Mouse (Mus musculus): ENCODE measurements around the gene Usp10. TPM values are rescaled to one million over a fixed set of nuclear protein-coding genes. Genes with fewer than 3 reads are reported as not detected.

Usp10 gene
- polyA plus RNA-seq (2014; fragmentation: Nextera tagmentation; extraction: Ambion mirVana) = 66.9 and 68.0 TPM in 2 replicates

DNA sequence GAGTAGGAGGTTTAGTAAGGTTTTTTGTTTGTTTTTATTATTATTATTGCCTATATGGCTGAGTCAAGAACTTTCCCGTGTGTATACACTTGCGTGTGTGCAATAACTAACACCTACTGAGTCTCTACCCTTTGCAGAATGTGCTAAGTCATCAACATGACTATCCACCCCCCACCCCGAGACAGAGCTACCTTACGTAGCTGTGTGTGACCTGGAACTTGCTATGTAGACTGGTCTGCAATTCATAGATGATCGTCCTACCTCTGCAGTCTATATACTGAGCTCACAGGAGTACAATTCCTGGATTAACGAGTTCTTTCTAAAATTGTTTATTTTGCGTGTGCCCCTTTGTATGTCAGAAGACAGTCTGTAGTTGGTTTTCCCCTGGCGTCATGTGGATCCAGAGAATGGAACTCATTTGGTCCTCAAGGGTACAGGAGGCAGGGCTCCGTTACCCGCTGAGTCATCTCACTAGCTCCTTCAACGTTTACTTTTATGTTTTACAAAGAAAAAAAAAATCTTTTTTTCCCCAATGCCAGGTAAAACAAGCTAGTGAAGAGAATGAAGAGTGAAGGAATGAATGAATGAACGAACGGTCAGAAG, at the start of gene Usp10:
TSS of gene Usp10 (plus strand) at position 417 of the 603 bp plus-strand sequence.
- ATAC-seq (ENCODE audit: insufficient number of reproducible peaks, insufficient read depth, low FRiP score, low read depth) = no peak
- 27% methylated on average over 13 of the region's 13 CpGs for WGBS
- H3K9me3 ChIP-seq (ENCODE audit: control insufficient read depth, low read length) = no peaks in the 10 kb centered on the region
- H3K36me3 ChIP-seq (ENCODE audit: control insufficient read depth, insufficient read depth, low read length) = no peaks in the 10 kb centered on the region
- peak within 1 kb of the TSS; percentile 87 to 88 for H3K27ac ChIP-seq (replicated peaks in 1 of 2; ENCODE audit: control insufficient read depth in 1 of 2, insufficient read depth in 1 of 2, low read depth in 2 of 2, low read length in 2 of 2)
- no peaks in the 10 kb centered on the region for H3K27me3 ChIP-seq (ENCODE audit: control insufficient read depth, insufficient read depth, low read length)
- H3K4me3 ChIP-seq (ENCODE audit: control insufficient read depth in 1 of 2, insufficient read depth in 1 of 2, low read depth in 1 of 2, low read length in 2 of 2) = peak within 1 kb of the TSS; percentile 77 to 80
- H3K4me2 ChIP-seq (ENCODE audit: low read length) = peak within 1 kb of the TSS; percentile 87
- H3K9ac ChIP-seq (ENCODE audit: low read length) = peak within 1 kb of the TSS; percentile 94
- H3K4me1 ChIP-seq (ENCODE audit: control insufficient read depth in 2 of 2, insufficient read depth in 2 of 2, low read length in 2 of 2) = peaks cover 12 to 40% of the 10 kb centered on the region in 2 experiments

DNA sequence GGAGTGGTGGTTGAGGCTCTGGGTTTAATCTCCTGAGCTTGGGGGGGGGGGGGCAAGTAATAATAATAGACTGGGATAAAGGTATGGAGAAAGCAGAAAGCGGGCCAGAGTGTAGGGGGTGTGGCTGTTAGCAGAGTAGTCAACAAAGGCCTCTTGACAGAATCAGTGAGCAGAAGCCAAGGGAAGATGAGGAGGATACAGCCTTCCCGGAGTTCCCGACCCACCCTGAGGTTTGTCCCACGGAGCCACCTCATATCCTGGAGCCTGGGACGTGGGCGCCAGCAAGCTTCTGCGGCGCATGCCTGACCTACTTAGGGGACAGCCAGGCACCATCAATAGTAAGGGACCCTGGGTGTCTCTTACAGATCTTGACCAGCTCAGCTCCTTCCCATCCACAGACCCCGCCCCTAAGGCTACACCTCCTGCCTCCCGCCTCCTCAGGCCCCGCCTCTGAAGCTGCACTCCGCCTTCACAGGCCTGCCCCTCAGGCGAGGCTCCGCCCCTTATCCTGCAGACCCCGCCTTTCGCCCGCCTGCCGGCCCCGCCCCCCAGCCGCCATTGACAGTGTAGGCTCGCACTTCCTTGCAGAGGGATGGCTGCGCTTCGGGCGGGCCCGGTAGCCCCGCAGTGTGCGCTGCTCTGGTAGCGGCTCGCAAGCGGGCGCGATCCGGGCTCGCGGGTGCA, 48.3 kb upstream of the Usp10 start, which contains the start of gene Klhl36:
TSS of gene Klhl36 (plus strand) at position 561 of the 684 bp plus-strand sequence.
- WGBS = under 1% methylated on average over 34 of the region's 35 CpGs
- Histone ChIP-seq H3K4me2 (ENCODE audit: low read length) (peak within 1 kb of the TSS; percentile 89), H3K9me3 (ENCODE audit: control insufficient read depth, low read length) (no peaks in the 10 kb centered on the region), H3K4me1 (ENCODE audit: control insufficient read depth in 2 of 2, insufficient read depth in 2 of 2, low read length in 2 of 2) (peaks cover 4% of the 10 kb centered on the region in 2 experiments; a peak in 2 of 4 replicates), H3K36me3 (ENCODE audit: control insufficient read depth, insufficient read depth, low read length) (0 out of 2 replicates have a peak, but pooled peaks cover 6% of the 10 kb centered on the region), H3K27ac (replicated peaks in 1 of 2; ENCODE audit: control insufficient read depth in 1 of 2, insufficient read depth in 1 of 2, low read depth in 2 of 2, low read length in 2 of 2) (peak within 1 kb of the TSS in 1 of 2 experiments; percentile 67; a peak in 2 of 4 replicates), H3K4me3 (ENCODE audit: control insufficient read depth in 1 of 2, insufficient read depth in 1 of 2, low read depth in 1 of 2, low read length in 2 of 2) (peak within 1 kb of the TSS; percentile 55 to 79), H3K27me3 (ENCODE audit: control insufficient read depth, insufficient read depth, low read length) (peaks cover 9% of the 10 kb centered on the region; the same call in 1 of the 2 replicates), H3K9ac (ENCODE audit: low read length) (peak within 1 kb of the TSS; percentile 86)
- ATAC-seq (ENCODE audit: insufficient number of reproducible peaks, insufficient read depth, low FRiP score, low read depth) = peak; percentile 96

DNA sequence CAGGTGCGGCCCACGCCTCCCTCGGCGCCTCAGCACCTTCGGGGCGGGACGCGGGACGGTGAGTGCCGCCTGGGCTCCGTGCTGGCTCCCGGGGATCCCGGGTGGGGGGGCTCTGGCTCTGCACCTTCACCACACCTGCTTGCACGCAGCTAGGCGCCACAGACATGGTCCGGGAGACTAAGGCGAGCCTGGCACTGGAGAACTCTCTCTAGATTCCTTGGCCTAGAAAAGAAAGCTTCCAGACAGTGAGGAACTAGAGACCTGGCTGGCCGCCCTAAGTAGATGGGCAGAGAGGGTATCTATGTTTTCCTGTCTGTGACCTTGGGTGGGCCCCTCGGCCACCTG, 47.8 kb upstream of the Usp10 start:
- no peak for ATAC-seq (ENCODE audit: insufficient number of reproducible peaks, insufficient read depth, low FRiP score, low read depth)

DNA sequence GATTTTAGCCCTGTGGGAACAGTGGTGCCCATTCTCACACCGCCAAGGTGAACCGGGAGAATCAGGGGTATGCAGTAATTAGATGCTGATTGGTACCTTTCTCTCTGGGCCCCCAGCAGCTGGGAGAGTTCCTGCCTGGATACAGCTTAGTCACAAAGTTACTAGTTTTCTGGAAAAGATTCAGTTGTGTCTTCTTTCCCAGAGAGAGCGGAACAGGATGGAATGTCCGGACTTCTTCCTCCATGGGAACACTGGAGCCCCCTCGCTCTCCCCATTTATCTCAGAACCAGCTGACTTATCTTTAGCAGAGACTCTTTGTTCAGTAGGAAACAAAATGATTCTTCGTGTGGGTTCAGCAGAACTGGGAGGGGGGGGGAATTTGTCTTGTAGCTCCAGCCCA, 47.4 kb upstream of the Usp10 start:
- peak overlapping the region; percentile 89 for H3K4me2 ChIP-seq (ENCODE audit: low read length)
- WGBS = 6% methylated on average over 6 of the region's 6 CpGs
- H3K36me3 ChIP-seq (ENCODE audit: control insufficient read depth, insufficient read depth, low read length) = 0 out of 2 replicates have a peak, but pooled peaks cover 6% of the 10 kb centered on the region
- H3K4me3 ChIP-seq (ENCODE audit: control insufficient read depth in 1 of 2, insufficient read depth in 1 of 2, low read depth in 1 of 2, low read length in 2 of 2) = peak overlapping the region; percentile 55 to 79
- no peaks in the 10 kb centered on the region for H3K9me3 ChIP-seq (ENCODE audit: control insufficient read depth, low read length)
- ATAC-seq (ENCODE audit: insufficient number of reproducible peaks, insufficient read depth, low FRiP score, low read depth) = no peak
- peaks cover 9% of the 10 kb centered on the region; the same call in 1 of the 2 replicates for H3K27me3 ChIP-seq (ENCODE audit: control insufficient read depth, insufficient read depth, low read length)
- peak overlapping the region; percentile 86 for H3K9ac ChIP-seq (ENCODE audit: low read length)
- peaks cover 4% of the 10 kb centered on the region in 2 experiments; a peak in 2 of 4 replicates for H3K4me1 ChIP-seq (ENCODE audit: control insufficient read depth in 2 of 2, insufficient read depth in 2 of 2, low read length in 2 of 2)
- peak overlapping the region in 1 of 2 experiments; percentile 67; a peak in 2 of 4 replicates for H3K27ac ChIP-seq (replicated peaks in 1 of 2; ENCODE audit: control insufficient read depth in 1 of 2, insufficient read depth in 1 of 2, low read depth in 2 of 2, low read length in 2 of 2)

More for the DNA sequence above, 47.8 kb upstream of the Usp10 start:
- H3K27me3 ChIP-seq (ENCODE audit: control insufficient read depth, insufficient read depth, low read length) = peaks cover 9% of the 10 kb centered on the region; the same call in 1 of the 2 replicates
- peak overlapping the region; percentile 86 for H3K9ac ChIP-seq (ENCODE audit: low read length)
- WGBS = under 1% methylated on average over 19 of the region's 19 CpGs
- H3K4me3 ChIP-seq (ENCODE audit: control insufficient read depth in 1 of 2, insufficient read depth in 1 of 2, low read depth in 1 of 2, low read length in 2 of 2) = peak overlapping the region; percentile 55 to 79
- peaks cover 4% of the 10 kb centered on the region in 2 experiments; a peak in 2 of 4 replicates for H3K4me1 ChIP-seq (ENCODE audit: control insufficient read depth in 2 of 2, insufficient read depth in 2 of 2, low read length in 2 of 2)
- no peaks in the 10 kb centered on the region for H3K9me3 ChIP-seq (ENCODE audit: control insufficient read depth, low read length)
- 0 out of 2 replicates have a peak, but pooled peaks cover 6% of the 10 kb centered on the region for H3K36me3 ChIP-seq (ENCODE audit: control insufficient read depth, insufficient read depth, low read length)
- peak overlapping the region in 1 of 2 experiments; percentile 67; a peak in 2 of 4 replicates for H3K27ac ChIP-seq (replicated peaks in 1 of 2; ENCODE audit: control insufficient read depth in 1 of 2, insufficient read depth in 1 of 2, low read depth in 2 of 2, low read length in 2 of 2)
- H3K4me2 ChIP-seq (ENCODE audit: low read length) = peak overlapping the region; percentile 89

DNA sequence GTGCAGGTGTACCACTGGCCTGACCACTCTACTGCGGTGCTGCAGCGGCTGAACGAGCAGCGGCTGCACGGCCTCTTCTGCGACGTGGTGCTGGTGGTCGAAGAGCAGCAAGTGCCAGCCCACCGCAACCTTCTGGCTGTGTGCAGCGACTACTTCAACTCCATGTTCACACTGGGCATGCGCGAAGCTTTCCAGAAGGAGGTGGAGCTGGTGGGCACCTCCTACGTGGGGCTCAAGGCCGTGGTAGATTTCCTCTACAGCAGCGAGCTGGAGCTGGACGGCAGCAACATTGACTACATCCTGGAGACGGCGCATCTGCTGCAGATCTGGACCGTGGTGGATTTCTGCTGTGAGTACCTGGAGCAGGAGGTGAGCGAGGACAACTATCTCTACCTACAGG, 40.5 kb upstream of the Usp10 start:
- no peak overlapping the region for H3K27ac ChIP-seq (replicated peaks in 1 of 2; ENCODE audit: control insufficient read depth in 1 of 2, insufficient read depth in 1 of 2, low read depth in 2 of 2, low read length in 2 of 2)
- no peaks in the 10 kb centered on the region; a peak in 1 of 4 replicates for H3K4me1 ChIP-seq (ENCODE audit: control insufficient read depth in 2 of 2, insufficient read depth in 2 of 2, low read length in 2 of 2)
- no peak overlapping the region for H3K4me2 ChIP-seq (ENCODE audit: low read length)
- peaks cover 48% of the 10 kb centered on the region for H3K36me3 ChIP-seq (ENCODE audit: control insufficient read depth, insufficient read depth, low read length)
- no peak overlapping the region for H3K4me3 ChIP-seq (ENCODE audit: control insufficient read depth in 1 of 2, insufficient read depth in 1 of 2, low read depth in 1 of 2, low read length in 2 of 2)
- H3K27me3 ChIP-seq (ENCODE audit: control insufficient read depth, insufficient read depth, low read length) = no peaks in the 10 kb centered on the region
- ATAC-seq (ENCODE audit: insufficient number of reproducible peaks, insufficient read depth, low FRiP score, low read depth) = no peak
- 70% methylated on average over 20 of the region's 20 CpGs for WGBS
- peaks cover 11% of the 10 kb centered on the region for H3K9me3 ChIP-seq (ENCODE audit: control insufficient read depth, low read length)
- H3K9ac ChIP-seq (ENCODE audit: low read length) = no peak overlapping the region

DNA sequence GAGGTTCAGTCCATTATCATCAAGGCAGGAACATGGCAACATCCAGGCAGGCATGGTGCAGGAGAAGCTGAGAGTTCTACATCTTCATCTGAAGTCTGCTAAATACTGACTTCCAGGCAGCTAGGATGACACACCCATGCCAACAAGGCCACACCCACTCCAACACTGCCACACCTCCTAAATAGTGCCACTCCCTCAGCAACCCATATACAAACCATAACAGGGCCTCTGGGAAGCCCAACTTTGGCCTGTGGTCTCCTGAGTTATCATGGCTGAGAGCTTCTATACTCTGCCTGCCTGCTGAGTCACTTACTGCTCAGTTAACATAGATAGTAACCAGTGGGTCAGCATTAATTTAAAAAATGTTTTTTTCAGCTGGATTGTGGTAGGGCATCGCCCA, 37.0 kb upstream of the Usp10 start:
- H3K36me3 ChIP-seq (ENCODE audit: control insufficient read depth, insufficient read depth, low read length) = peaks cover 62% of the 10 kb centered on the region
- no peaks in the 10 kb centered on the region for H3K27me3 ChIP-seq (ENCODE audit: control insufficient read depth, insufficient read depth, low read length)
- peaks cover 11% of the 10 kb centered on the region for H3K9me3 ChIP-seq (ENCODE audit: control insufficient read depth, low read length)
- H3K4me3 ChIP-seq (ENCODE audit: control insufficient read depth in 1 of 2, insufficient read depth in 1 of 2, low read depth in 1 of 2, low read length in 2 of 2) = no peak overlapping the region
- WGBS = 95% methylated on average over 1 of the region's 1 CpGs
- H3K4me1 ChIP-seq (ENCODE audit: control insufficient read depth in 2 of 2, insufficient read depth in 2 of 2, low read length in 2 of 2) = no peaks in the 10 kb centered on the region
- no peak for ATAC-seq (ENCODE audit: insufficient number of reproducible peaks, insufficient read depth, low FRiP score, low read depth)
- no peak overlapping the region for H3K27ac ChIP-seq (replicated peaks in 1 of 2; ENCODE audit: control insufficient read depth in 1 of 2, insufficient read depth in 1 of 2, low read depth in 2 of 2, low read length in 2 of 2)
- H3K9ac ChIP-seq (ENCODE audit: low read length) = no peak overlapping the region
- no peak overlapping the region for H3K4me2 ChIP-seq (ENCODE audit: low read length)

DNA sequence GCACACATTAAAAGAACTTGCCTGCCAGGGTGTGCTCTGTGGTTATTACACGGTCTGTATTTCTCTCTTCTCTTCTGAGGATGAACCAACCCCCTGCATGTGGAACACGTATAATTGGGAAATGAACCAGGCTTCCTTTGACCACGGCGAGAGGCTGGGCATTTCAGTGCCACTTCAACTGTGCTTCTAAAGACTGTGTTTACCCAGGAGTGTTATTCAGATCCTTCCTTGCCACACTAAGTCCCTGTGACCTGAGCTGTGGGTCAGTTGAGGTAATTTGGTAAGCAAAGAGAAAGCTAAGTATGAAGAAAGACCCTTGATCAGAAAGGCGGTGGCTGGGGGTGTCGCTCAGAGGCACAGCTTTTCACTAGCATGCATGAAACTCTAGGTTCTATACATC, 28.9 kb upstream of the Usp10 start:
- 84% methylated on average over 6 of the region's 6 CpGs for WGBS
- no peaks in the 10 kb centered on the region for H3K27me3 ChIP-seq (ENCODE audit: control insufficient read depth, insufficient read depth, low read length)
- H3K9me3 ChIP-seq (ENCODE audit: control insufficient read depth, low read length) = no peaks in the 10 kb centered on the region
- H3K4me2 ChIP-seq (ENCODE audit: low read length) = no peak overlapping the region
- peaks cover 13% of the 10 kb centered on the region; the same call in 1 of the 2 replicates for H3K36me3 ChIP-seq (ENCODE audit: control insufficient read depth, insufficient read depth, low read length)
- ATAC-seq (ENCODE audit: insufficient number of reproducible peaks, insufficient read depth, low FRiP score, low read depth) = no peak
- H3K4me3 ChIP-seq (ENCODE audit: control insufficient read depth in 1 of 2, insufficient read depth in 1 of 2, low read depth in 1 of 2, low read length in 2 of 2) = no peak overlapping the region
- no peak overlapping the region for H3K9ac ChIP-seq (ENCODE audit: low read length)
- peaks cover 9 to 11% of the 10 kb centered on the region in 2 experiments for H3K4me1 ChIP-seq (ENCODE audit: control insufficient read depth in 2 of 2, insufficient read depth in 2 of 2, low read length in 2 of 2)
- H3K27ac ChIP-seq (replicated peaks in 1 of 2; ENCODE audit: control insufficient read depth in 1 of 2, insufficient read depth in 1 of 2, low read depth in 2 of 2, low read length in 2 of 2) = no peak overlapping the region

Data from heart, embryonic 14.5 days (tissue).